Mouse (Mus musculus): ENCODE results near the gene Polr3c. TPM values are rescaled to one million over a fixed set of nuclear protein-coding genes. Genes with fewer than 3 reads are reported as not detected.
"Not testable (repeated sequence)": the region's sequence is repeated elsewhere in the genome, so short reads cannot be mapped to it uniquely, and the experiment has no call there.

The Polr3c gene
- total RNA-seq (2021) = 27.5 and 32.4 TPM in 2 replicates
- long read RNA-seq, transcript Polr3c-201 (15 exons, 2,390 nt) = major isoform, 32 of 45 reads
- long read RNA-seq, partial matches to known transcripts = 4 of 45 reads
- long read RNA-seq, other reads (novel, unspliced or antisense) = 6 of 45 reads

DNA sequence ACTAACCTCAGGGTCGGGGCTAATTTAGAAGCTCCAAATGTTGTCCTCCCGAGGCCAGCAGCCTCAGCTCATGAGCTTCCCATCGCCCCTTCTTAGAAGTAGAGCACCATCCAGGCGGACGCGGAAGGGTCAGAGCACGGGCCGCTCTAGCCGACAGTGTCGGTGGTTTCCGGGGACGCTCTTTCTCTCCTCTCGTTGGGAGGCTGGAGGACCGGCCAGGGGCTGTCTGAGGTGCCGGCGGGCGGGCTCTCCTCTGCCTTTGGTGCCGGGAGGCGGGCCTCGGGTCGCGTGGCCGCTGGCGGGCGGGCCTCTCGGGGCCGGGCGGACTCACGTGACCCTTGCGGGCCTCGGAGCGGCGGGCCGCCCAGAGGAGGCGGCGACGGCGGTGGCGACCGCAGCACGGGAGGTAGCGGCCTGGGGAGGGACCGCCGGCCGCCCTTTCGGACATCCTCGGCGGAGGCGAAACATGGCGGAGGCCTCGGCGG lies at the start of gene Polr3c, which contains the start of gene Rnf115:
TSS of gene Polr3c (minus strand) at position 286 of the 485 bp plus-strand sequence.
TSS of gene Rnf115 (plus strand) at position 322 of the 485 bp plus-strand sequence.
- DNase-seq = peak; percentile 98

GRCm38 (mm10) chr3:96777120-96777519 lies 49.7 kb upstream of the Polr3c start:
- no peak for DNase-seq

GRCm38 (mm10) chr3:96772949-96773348 lies 45.5 kb upstream of the Polr3c start:
- DNase-seq = no peak

- no peak for DNase-seq
Observed at GRCm38 (mm10) chr3:96769971-96770370, 42.5 kb upstream of the Polr3c start.

GRCm38 (mm10) chr3:96764528-96764927 lies 37.1 kb upstream of the Polr3c start:
- no peak for DNase-seq

DNA sequence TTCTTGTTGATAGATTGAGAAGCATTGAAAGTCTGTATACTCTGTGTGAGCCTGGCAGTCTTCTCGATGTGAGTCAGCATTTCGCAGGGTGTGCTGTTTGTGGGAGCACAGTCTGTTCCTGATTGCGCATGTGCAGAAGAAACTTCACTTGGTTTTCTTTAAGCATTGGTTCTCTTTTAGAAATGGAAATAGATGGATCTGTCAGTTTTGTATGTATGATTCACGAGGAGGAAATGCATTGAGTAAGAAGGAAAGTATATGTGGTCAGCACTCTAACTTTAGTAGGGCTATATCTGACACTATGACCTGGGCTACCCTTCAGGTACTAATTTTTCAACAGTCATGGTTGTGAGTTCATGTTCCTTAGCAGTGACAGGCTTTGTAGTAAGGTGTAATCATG lies 32.3 kb upstream of the Polr3c start:
- no peak for DNase-seq

GRCm38 (mm10) chr3:96757691-96758090 lies 30.3 kb upstream of the Polr3c start:
- DNase-seq = no peak

DNA sequence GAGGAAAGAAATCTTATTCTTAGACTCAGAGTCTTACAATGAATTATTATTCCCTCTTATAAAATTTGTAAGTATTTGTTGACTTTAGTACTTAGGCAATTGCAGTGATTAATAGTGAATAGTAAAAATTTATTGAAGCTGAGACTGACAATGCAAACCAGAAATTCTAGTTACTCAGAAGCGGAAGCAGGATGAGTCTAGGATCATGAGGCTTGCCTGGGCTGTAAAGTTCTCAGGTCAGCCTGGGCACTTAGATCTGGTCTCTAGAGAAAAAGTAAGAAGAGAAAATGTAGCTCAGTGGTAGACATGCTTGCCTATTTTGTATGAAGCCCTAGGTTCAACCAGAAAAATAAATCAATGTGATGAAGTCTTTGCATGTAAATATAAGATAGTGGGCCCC lies 28.5 kb upstream of the Polr3c start:
- no peak for DNase-seq

GRCm38 (mm10) chr3:96746829-96747228 lies 19.4 kb upstream of the Polr3c start:
- DNase-seq = no peak

DNA sequence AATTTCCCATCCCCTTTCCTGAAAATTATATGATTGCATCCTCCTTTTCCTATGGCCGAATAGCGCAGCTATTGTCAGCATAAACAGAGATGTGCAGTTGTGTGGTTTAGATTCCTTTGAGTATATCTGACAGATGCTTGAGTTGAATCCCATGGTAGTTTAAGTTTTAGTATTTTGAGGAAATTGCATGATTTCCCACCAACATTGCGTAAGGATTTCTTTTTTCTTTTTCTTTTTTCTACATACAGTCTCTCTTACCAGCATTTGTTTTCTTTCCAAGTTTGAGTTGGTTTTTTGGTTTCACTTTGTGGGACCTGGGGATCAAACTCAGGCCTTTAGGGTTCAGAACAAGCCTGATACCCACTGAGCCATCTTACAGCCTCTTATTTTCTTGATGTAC lies 16.9 kb upstream of the Polr3c start:
- DNase-seq = no peak

DNA sequence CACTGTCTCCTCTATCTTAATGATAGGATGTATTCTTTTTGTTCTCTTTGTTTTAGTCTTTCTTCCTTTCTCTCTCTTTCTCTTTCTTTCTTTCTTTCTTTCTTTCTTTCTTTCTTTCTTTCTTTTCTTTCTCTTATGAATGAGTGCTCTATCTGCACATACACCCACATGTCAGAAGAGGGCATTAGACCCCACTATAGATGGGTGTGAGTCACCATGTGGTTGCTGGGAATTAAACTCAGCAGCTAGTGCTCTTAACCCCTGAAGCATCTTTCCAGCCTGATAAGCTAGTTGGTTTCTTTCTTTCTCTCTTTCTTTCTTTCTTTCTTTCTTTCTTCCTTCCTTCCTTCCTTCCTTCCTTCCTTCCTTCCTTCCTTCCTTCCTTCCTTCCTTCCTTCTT lies 12.9 kb upstream of the Polr3c start:
- not testable (repeated sequence) for DNase-seq

DNA sequence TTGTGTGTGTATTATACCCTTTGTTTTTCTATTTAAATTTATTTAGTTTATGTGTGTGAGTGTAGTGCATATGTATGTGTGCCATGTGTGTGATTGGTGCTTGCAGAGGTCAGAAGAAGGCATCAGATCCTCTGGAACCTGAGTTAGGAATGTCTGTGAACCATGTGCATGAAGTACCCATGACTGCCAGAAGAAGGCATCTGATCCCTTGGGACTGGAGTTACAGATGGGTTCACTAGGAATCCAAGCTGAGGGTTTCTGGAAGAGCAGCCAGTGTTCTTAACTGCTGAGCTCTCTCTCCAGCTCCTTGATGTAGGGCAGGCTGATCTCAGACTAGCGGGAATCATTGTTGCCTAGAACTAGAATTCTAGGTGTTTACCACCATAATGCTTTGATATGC lies 10.6 kb upstream of the Polr3c start:
- DNase-seq = no peak

- DNase-seq = no peak
Observed at GRCm38 (mm10) chr3:96737013-96737740, 9.7 kb upstream of the Polr3c start.

DNA sequence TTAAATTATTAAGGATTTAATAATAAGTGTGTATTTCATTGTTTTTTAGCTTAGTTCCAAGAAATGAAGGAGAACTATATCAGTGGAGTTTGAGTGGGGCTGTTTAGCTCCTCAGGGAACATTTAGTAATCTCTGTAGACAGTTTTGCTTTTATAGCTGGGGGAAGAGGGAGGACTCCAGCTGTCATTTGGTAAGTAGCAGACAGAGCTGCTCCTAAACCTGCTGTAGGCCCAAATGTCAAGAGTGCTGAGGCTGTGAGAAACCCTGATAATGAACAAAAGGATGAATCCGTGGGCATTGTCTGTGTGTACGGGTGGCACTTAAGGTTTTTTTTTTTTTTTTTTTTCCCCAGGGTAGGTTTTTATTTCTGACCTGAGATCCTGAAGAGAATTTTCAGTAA lies 7.8 kb upstream of the Polr3c start:
- no peak for DNase-seq

GRCm38 (mm10) chr3:96733984-96734383 lies 6.6 kb upstream of the Polr3c start:
- no peak for DNase-seq

GRCm38 (mm10) chr3:96730785-96731184 lies 3.4 kb upstream of the Polr3c start:
- DNase-seq = no peak

- DNase-seq = no peak
Observed at GRCm38 (mm10) chr3:96729403-96729784, 2.0 kb upstream of the Polr3c start.

DNA sequence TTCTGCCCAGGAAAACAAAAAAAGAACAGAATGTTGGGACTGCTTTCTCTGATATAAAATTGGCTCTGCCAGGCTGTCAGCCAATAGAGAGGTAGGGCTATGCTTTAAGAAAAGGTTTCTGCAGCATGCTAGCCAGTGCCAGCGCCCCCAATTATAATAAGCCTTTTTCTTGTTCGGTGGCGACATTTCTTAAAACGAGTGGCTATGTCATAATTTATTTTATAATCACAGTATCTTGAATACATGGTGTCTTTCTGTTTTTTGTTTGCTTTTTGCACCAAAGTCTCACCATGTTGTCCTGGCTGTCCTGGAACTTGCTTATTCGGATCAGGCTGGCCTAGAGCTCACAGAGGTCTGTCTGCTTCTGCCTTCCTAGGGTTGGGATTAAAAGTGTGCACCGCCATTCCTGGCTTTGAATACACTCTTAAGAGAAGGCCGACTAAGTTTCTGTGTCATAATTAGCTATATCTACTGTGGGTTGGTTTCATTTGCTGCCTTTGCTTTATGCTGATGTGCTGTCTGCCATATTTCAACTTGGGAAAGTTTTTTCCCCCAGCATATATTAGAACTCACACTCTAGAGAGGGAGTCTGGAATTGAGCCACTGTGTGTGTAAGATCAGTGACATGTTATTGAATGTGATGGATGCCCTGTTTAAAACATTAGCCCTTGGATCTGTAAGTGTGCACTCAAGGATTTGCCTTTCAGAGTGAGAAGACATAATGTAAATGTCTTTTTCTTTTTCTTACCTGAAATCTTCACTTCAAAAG lies 1.4 kb upstream of the Polr3c start:
- no peak for DNase-seq

GRCm38 (mm10) chr3:96727828-96728633 lies 603 bp upstream of the Polr3c start:
- no peak for DNase-seq

DNA sequence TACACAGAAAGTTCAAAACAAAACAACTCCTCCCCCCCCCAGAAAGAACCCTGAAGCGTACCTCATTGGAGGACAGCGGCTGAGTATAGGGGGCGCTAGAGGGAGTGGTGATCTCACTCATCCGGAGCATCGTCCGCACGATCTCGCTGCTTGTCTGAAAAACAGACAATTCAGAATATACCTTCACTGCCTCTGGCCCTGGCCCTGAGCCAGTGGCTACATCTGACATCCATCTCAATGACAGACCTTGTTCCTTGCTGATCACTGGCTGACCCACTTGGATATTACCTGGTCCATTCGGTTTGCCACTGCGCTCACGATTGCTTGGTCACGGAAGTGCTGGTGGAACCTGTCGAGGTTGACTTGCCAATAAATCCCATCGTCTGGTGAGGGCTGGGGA lies 8.3 kb downstream of the Polr3c start:
- peak; percentile 57 for DNase-seq

DNA sequence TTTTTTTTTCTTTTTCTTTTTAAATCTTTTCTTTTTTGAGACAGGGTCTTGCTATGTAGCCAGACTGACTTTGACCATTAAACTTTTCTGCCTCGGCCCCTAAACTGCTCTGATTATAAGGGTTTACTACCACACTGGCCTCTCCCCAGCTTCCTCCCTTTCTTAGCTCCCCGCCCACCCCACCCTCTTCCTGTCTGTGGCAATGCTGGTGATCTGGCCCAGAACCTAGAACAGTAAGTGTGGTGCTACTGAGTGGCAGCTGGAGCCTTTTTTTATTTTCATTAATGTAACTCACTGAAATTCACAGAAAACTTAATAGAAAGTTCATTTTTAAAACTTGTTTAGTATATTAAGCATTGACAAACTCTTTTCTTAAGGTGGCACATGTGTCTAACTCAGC lies 11.6 kb downstream of the Polr3c start:
- no peak for DNase-seq

- no peak for DNase-seq
Observed at GRCm38 (mm10) chr3:96714286-96714685, 13.1 kb downstream of the Polr3c start.
